Mouse (Mus musculus): ENCODE results near the gene Epn2.

The Epn2 gene

DNA sequence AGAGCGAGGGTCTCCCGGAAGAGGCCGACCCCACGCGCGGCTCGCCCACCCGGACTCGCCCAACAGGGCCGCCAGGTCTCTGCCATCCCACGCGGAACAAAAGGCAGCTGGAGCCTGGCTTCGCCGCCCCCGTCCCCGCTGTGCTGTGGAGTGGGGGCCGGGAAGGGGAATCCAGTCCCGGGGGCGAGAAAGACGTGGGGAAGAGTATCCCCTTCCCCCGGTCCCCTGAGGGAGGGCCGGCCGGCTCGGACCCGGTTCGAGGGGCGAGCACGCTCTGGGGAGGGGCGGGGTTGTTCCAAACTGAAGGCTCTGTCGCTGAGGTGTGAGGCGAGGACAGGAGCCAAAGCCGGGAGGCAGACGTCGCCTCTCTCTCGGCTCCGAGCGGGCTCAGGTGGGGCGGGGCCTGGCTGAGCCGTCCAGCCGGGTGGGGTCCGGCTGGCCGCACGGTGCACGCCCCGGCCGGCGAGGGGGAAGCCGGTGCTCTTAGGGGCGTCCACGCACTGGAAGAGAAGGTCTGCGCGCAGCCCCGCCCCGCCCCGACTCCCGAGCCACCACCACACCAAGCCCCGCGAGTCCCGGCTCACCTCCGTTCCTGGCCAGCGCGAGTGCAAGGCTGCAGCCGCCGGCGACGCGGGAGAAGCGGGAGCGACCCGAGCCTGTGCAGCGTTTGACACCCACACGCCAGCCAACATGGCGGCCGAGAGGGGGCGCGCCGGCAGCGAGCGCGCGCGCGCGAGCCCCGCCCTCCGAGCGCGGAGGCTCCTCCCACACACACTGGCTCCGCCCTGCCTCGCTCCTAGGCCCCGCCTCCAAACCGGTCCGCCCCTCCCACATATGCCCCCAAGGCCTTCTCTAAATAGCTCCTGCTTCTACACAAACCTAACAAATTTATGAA, at the start of gene Epn2:
Gene Epn2, minus strand, starts transcription at position 705 of the 895 bp plus-strand sequence.
- DNase-seq (ENCODE audit: low read depth, low spot score) = peak; percentile 54

DNA sequence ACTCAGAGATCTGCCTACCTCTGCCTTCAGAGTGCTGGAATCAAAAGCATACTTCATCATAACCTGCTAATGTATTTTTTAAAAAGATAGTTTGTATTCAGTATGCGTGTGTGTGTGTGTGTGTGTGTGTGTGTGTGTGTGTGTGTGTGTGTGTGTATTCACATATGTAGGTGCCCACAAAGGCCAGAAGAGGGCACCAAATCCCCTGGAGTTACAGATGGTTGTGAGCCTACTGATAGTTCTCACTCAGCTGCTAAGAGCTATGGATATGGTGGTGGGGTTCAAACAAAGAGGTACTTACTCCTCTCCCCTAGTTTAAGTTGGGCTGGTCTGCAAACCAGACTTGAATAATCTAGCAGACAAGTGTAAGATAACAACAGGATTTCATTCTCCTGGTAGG, 47.0 kb upstream of the Epn2 start:
- no peak for DNase-seq (ENCODE audit: low read depth, low spot score)

DNA sequence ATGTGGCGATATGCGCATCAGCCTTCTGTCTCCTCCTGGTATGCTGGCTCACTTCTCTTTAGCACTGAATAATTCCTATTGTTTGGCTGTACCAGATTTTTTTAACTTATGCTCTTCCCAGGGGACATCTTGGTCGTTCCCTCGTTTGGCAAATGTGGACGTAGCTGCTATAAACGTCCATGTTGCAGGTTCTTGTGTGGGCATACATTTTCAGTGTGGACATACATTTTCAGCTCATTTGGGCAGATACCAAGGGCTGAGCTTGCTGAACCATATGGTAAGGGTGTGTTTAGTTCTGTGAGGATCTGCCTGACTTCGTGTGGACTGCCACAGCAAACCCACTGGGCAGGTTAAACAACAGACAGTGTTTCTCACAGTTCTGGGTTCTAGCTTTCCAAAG, 45.6 kb upstream of the Epn2 start:
- DNase-seq (ENCODE audit: low read depth, low spot score) = no peak

- no peak for DNase-seq (ENCODE audit: low read depth, low spot score)
Measured at GRCm38 (mm10) chr11:61620762-61621161, 41.3 kb upstream of the Epn2 start.

DNA sequence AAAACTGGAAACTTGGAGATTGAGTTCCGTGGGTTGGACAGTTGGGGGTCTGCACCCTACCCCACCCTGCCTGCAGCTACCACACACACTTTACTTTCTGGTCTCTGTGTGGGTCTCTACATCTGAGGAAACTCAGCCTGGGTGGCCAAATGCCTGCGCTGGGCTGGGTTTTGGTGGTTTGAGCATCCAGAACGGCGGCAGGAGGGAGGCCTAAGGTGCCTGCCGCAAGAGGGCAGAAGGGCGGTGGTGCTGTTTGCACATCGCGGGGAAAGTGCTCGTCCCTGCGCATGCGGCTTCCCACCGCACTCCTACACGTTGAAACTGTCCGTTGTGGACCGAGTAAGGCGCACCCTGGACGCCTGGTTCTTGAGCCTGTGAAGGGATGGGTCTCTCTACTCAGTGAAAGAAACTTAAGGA, 40.8 kb upstream of the Epn2 start:
- peak; percentile 66 for DNase-seq (ENCODE audit: low read depth, low spot score)

GRCm38 (mm10) chr11:61619791-61620241, 40.3 kb upstream of the Epn2 start:
- DNase-seq (ENCODE audit: low read depth, low spot score) = peak; percentile 39

GRCm38 (mm10) chr11:61619356-61619755, 39.9 kb upstream of the Epn2 start:
- no peak for DNase-seq (ENCODE audit: low read depth, low spot score)

- no peak for DNase-seq (ENCODE audit: low read depth, low spot score)
Measured at GRCm38 (mm10) chr11:61618571-61618970, 39.1 kb upstream of the Epn2 start.

DNA sequence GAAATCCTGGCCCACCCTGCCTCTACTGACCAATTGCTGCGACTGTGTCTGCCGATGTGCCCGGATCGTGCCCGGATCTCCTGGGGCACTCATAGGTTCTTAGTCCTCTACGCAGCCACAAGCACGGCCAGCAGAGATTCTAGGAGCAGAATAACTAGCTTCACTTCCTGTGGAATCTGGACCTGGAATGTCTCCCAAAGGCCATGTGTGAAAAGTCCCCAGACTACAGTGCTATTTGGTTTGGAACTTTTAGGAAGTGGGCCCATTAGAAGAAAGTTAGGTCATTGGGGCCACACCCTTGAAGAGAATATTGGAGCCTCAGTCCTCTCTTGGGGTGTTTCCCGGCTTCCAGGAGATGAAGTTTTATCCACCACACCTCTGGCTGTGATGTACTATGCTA, 38.6 kb upstream of the Epn2 start:
- DNase-seq (ENCODE audit: low read depth, low spot score) = no peak

DNA sequence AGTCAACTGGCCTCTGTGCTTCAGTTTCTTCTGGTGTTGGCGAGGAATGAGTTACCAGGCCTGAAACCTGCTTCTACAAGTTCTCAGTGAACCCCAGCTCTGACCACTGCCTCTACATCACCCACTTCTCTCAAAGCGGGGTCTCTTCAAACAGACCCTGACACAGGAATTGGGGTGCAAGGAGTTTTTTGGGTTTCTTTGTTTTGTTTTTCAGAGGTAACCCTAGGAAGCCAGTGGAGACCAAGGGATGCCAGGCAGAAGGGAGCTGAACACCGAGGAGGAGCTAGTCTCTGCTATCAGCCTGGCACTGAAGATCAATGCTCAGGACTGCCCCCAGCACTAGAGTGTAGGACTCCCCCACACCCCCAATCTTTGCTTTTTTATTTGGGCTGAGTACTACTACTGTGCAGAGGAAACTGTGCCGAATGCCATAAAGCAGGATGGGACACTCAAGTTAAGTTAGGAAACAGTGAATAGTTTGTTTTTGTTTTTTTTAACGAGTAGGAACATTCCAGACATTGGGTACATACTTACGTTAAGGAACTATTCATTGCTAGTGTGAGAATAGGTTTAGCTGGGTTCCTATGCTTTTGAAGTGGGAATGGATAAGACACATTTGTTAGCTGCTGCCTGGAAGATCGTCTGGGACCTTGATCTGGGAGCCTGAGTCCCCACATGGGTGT, 37.9 kb upstream of the Epn2 start:
- DNase-seq (ENCODE audit: low read depth, low spot score) = no peak

GRCm38 (mm10) chr11:61616523-61617292, 37.2 kb upstream of the Epn2 start:
- DNase-seq (ENCODE audit: low read depth, low spot score) = no peak

DNA sequence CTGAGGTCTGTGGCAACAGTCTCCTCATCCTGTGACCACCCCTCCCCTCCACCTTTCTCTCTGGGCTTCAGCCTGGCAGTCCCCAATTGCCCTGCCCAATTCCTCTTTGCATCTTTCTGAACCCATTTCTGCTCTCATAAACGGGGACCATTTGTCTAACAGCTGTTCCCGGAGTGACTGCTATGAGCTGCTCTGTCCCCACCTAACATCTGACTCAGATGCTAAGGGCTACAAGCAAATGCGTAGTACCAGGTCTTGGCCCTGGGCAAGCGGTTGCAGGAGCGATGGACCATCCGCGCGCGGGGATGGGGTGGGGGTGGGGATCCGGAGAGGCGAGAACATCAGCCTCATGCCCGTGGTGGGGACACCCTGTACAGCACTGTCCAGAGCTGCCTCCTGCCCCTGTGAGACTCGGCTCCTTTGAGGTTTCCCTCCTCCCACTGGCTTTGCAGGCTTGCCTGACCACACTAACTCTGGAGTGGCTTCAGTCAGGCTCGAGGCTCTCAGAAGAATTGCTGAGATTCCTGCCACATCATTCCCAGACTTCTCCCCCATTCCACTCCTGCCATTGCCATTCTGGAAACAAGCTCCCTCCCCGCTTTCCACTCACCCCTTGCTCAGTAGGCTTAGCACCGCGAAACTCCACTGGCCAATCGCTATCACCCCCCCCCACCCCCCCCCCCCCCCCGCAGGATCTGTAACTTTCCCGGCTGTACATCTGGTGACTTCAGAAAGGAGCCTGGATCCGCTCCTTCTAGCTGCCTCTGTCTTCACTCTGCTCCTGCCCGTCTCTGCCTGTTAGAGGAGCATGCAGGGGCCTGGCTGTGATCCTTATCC, 36.4 kb upstream of the Epn2 start:
- no peak for DNase-seq (ENCODE audit: low read depth, low spot score)

- DNase-seq (ENCODE audit: low read depth, low spot score) = no peak
Measured at GRCm38 (mm10) chr11:61614401-61614800, 34.9 kb upstream of the Epn2 start.

- no peak for DNase-seq (ENCODE audit: low read depth, low spot score)
Measured at GRCm38 (mm10) chr11:61612116-61612635, 32.7 kb upstream of the Epn2 start.

DNA sequence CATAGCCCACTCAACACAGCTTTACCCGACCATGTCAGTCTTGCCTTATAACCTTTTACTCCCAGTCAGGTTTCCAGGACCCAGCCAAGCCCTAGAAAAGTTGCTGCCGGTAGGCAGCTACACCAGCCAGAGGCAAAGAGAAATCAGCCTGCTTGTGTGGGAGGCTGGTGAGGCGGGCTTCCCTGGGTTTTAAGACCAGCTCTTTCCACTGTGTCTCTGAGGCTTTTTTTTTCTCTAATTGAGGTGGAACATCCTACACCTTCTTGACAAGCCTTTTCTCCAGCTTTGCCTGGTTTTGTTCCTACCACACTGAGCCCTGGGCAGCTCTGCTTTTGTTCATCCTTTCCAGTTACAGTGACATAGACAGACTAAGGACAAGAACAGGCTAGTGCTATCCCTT, 31.7 kb upstream of the Epn2 start:
- no peak for DNase-seq (ENCODE audit: low read depth, low spot score)

GRCm38 (mm10) chr11:61608072-61608471, 28.6 kb upstream of the Epn2 start:
- no peak for DNase-seq (ENCODE audit: low read depth, low spot score)

DNA sequence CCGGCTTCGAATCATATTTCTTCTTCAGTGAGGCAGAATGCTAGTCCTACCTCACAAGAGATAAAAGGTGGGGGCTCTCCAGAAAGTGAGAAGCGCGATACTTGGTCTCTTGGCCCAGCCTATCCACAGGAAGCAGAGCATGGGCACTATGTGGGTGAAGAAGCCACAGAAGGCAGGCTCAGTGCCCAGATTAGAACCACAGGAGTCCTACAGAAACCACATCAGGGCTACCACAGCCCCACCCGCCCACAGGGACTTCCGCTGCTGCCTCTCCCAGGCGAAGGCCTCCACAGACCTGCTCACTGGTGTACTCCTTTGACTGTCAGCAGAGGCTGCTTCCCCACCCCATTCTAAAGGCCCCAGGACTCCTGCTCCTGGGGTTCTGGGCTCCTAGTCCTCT, 23.2 kb upstream of the Epn2 start:
- no peak for DNase-seq (ENCODE audit: low read depth, low spot score)

- DNase-seq (ENCODE audit: low read depth, low spot score) = no peak
Measured at GRCm38 (mm10) chr11:61601465-61601864, 22.0 kb upstream of the Epn2 start.

DNA sequence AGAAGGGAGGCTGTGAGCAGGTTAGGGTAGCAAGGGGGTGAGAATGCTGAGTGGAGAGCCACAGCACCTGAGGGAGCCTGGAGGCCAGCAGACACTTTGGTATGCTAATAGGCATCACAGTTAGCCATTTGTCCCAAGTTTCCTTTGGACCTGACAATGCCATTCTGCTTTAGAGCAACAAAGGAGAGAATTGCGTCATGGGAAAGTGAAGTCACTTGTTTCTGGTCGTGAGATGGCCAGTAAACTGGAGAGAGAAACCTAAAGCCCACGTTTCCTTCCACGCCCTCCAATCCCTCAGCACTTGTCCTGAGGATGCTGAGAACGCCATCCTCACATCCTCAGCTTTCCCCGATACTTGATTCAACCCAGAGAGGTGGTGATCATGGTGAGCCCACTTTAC, 18.9 kb upstream of the Epn2 start:
- DNase-seq (ENCODE audit: low read depth, low spot score) = no peak

DNA sequence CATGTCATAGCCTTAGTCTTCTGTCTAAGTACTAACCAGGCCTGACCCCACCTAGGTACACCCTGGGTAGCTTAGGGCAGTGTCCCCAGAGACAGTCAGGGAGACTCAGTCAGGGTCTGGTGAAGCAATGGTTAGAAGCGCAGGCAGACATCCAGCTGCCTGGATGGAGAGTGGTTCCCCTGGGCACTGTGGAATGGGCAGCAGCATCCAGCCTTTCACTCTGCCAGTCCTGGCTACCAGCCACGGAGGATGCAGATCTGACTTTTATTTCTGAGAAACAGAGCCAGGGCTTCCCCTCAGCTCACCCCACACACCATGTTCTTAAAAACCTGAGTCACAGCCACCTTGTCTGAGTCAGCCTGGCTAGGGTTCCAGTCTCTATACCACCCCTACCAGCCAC, 18.0 kb upstream of the Epn2 start:
- no peak for DNase-seq (ENCODE audit: low read depth, low spot score)

DNA sequence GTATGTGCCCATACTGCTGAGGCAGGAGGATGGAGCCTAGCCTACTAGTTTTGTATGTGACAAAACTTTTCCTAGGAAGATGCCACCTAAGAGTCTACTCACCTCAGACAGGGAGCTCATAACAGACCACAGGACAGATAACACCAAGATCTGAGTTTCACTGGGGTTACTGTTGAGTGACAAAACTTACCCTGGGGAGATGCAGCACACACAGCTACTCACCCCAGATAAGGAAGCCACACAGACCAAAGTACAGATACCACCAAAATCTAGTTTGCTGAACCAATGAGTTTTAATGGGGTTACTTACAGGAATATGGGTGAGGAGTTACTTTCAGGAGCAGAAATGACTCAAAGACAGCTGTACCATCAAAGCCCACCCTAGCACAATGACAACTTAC, 13.6 kb upstream of the Epn2 start:
- DNase-seq (ENCODE audit: low read depth, low spot score) = no peak

Measured in embryo, embryonic 11.5 days (tissue).